Mouse (Mus musculus): ENCODE results near the gene Cnbd2. TPM values are rescaled to one million over a fixed set of nuclear protein-coding genes. Genes with fewer than 3 reads are reported as not detected.
"Not testable (repeated sequence)": the region's sequence is repeated elsewhere in the genome, so short reads cannot be mapped to it uniquely, and the experiment has no call there.

Cnbd2 gene
- polyA plus RNA-seq, 1 experiment from 2014 or later = 4.5 TPM

DNA sequence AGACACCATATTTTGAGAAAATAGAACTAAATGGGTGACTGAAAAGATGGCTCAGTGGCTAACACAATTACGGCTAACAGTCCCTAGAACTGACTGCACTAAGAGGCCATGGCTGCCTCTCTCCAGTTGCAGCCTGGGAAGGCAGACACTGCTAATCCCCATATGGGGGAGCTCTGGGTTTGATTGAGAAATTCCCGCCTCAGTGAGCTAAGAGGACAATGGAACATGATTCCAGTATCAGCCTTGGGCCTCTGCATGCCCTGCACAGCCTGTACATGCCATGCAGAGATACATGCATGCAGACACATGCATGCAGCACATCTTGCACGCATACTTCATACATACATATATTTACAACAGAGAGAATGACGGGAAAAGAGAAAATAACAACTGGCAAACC is 69.3 kb downstream of the Cnbd2 start:
- DNase-seq (ENCODE audit: low spot score) (no peak), ATAC-seq (replicated peaks; ENCODE audit: low FRiP score) (no peak)
- Histone ChIP-seq H3K9ac (ENCODE audit: low read length) (no peak overlapping the region), H3K36me3 (ENCODE audit: control insufficient read depth, insufficient read depth, low read length) (no peaks in the 10 kb centered on the region), H3K4me2 (ENCODE audit: low read depth, low read length, severe bottlenecking) (no peak overlapping the region), H3K9me3 (ENCODE audit: control insufficient read depth, low read length) (no peaks in the 10 kb centered on the region), H3K4me3 (ENCODE audit: low read depth, low read length) (no peak overlapping the region), H3K4me1 (replicated peaks; ENCODE audit: control insufficient read depth, insufficient read depth, low read length) (no peaks in the 10 kb centered on the region), H3K27me3 (ENCODE audit: control insufficient read depth, insufficient read depth, low read length) (no peaks in the 10 kb centered on the region), H3K27ac (ENCODE audit: low read depth, low read length) (no peak overlapping the region)
- 61% methylated on average over 4 of the region's 4 CpGs for WGBS

DNA sequence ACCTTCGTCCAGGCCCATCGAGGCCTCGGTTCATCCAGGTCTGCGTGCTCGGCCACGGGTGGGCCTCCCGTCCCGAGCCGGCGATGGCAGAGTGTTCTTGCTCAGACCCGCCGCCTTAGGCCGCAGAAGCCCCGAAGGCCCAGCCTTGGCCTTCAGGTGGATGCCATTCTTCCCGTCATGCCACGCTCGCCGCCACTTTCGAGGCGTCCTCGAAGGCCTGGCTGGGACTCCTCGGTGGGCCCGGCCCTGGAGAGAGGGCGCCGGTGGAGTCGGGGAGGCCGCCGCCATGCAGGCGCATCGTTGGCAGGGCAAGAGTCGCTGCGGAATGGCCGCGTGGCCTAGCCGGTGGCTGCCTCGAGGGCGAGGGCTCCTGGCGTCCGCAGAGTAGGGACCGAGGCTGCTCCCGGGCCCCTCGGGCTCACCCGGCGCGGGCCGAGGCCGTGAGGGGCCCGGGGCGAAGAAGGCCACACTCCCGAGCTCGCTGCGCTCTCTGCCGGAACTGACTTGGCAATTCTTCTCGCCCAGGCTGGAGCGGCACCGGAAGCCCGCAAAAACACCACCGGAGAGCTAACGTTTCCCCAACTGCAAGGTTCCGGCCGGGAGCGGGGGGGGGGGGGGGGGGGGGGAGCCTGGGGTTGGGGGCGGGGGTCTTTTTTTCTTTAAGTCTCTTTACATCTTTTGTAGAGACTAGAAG is 80.5 kb downstream of the Cnbd2 start:
- not testable (repeated sequence) for H3K27me3 ChIP-seq (ENCODE audit: control insufficient read depth, insufficient read depth, low read length); H3K27ac ChIP-seq (ENCODE audit: low read depth, low read length); H3K4me1 ChIP-seq (replicated peaks; ENCODE audit: control insufficient read depth, insufficient read depth, low read length); H3K9me3 ChIP-seq (ENCODE audit: control insufficient read depth, low read length); H3K36me3 ChIP-seq (ENCODE audit: control insufficient read depth, insufficient read depth, low read length)
- ATAC-seq (replicated peaks; ENCODE audit: low FRiP score) = peak; percentile 80
- peak overlapping the region; percentile 47 for H3K9ac ChIP-seq (ENCODE audit: low read length)
- peak; percentile 87 for DNase-seq (ENCODE audit: low spot score)
- H3K4me2 ChIP-seq (ENCODE audit: low read depth, low read length, severe bottlenecking) = peak overlapping the region; percentile 42
- H3K4me3 ChIP-seq (ENCODE audit: low read depth, low read length) = peak overlapping the region; percentile 33
- WGBS = 0% methylated on average over 6 of the region's 63 CpGs

DNA sequence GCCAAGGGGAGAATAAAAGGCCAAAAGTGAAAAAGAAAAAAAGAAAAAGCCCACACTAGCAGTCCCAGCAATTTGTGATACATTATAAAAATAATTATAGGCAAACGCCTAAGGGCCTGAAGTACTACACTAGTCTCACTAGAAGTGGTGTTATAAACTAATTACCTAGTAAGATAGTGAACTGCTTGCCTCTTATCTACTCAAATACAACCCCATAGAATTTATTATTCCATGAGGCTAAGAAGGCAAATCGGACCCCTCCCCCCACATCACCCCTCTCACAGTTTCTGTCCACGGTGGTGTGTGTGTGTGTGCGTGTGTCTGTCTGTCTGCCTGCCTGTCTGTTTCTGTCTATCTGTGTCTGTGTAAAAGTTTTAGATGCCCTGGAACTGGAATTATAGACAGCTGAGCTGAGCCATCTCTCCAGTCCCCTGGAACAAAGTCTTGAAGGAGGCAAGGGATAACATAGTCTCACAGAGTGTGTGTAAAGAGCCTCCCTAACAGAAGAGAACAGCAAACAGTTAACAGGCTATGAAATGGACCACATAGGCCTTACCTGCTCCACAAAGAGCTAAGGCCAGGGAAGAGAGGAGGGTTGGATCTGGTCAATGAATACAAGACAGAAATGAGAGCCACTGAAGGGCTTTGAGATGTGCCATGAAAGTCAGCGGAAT is 81.2 kb downstream of the Cnbd2 start:
- peak overlapping the region; percentile 33 for H3K4me3 ChIP-seq (ENCODE audit: low read depth, low read length)
- 64% methylated on average over 5 of the region's 5 CpGs for WGBS
- H3K9ac ChIP-seq (ENCODE audit: low read length) = peak overlapping the region; percentile 10; the same call in 1 of the 2 replicates
- no peaks in the 10 kb centered on the region for H3K36me3 ChIP-seq (ENCODE audit: control insufficient read depth, insufficient read depth, low read length)
- H3K9me3 ChIP-seq (ENCODE audit: control insufficient read depth, low read length) = no peaks in the 10 kb centered on the region
- no peaks in the 10 kb centered on the region for H3K4me1 ChIP-seq (replicated peaks; ENCODE audit: control insufficient read depth, insufficient read depth, low read length)
- DNase-seq (ENCODE audit: low spot score) (no peak), ATAC-seq (replicated peaks; ENCODE audit: low FRiP score) (peak; percentile 33)
- H3K27me3 ChIP-seq (ENCODE audit: control insufficient read depth, insufficient read depth, low read length) = no peaks in the 10 kb centered on the region
- no peak overlapping the region for H3K27ac ChIP-seq (ENCODE audit: low read depth, low read length)
- H3K4me2 ChIP-seq (ENCODE audit: low read depth, low read length, severe bottlenecking) = peak overlapping the region; percentile 42

DNA sequence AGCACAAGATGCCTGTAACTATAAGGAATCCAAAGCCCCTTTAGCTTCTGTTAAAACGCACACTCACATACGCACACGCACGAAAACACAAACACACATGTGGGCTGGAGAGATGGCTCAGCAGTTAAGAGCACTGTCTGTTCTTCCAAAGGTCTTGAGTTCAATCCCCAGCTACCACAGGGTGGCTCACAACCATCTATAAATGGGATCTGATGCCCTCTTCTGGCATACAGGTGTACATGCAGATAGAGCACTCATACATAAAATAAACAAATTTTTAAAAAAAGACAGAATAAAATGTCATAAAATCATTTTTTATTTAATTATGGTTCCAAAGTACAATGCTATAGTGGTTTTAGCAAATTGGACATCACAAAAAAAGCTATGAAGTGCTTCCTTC is 82.2 kb downstream of the Cnbd2 start:
- DNase-seq (ENCODE audit: low spot score) = no peak
- H3K4me1 ChIP-seq (replicated peaks; ENCODE audit: control insufficient read depth, insufficient read depth, low read length) = no peaks in the 10 kb centered on the region
- 96% methylated on average over 4 of the region's 4 CpGs for WGBS
- H3K9ac ChIP-seq (ENCODE audit: low read length) = no peak overlapping the region
- H3K4me3 ChIP-seq (ENCODE audit: low read depth, low read length) = no peak overlapping the region
- H3K4me2 ChIP-seq (ENCODE audit: low read depth, low read length, severe bottlenecking) = no peak overlapping the region
- H3K27ac ChIP-seq (ENCODE audit: low read depth, low read length) = no peak overlapping the region
- H3K27me3 ChIP-seq (ENCODE audit: control insufficient read depth, insufficient read depth, low read length) = no peaks in the 10 kb centered on the region
- H3K9me3 ChIP-seq (ENCODE audit: control insufficient read depth, low read length) = no peaks in the 10 kb centered on the region
- no peak for ATAC-seq (replicated peaks; ENCODE audit: low FRiP score)
- no peaks in the 10 kb centered on the region for H3K36me3 ChIP-seq (ENCODE audit: control insufficient read depth, insufficient read depth, low read length)

GRCm38 (mm10) chr2:156396096-156396495 is 84.0 kb downstream of the Cnbd2 start:
- no peak for ATAC-seq (replicated peaks; ENCODE audit: low FRiP score)
- Histone ChIP-seq H3K9ac (ENCODE audit: low read length) (no peak overlapping the region), H3K4me2 (ENCODE audit: low read depth, low read length, severe bottlenecking) (no peak overlapping the region), H3K36me3 (ENCODE audit: control insufficient read depth, insufficient read depth, low read length) (no peaks in the 10 kb centered on the region), H3K4me3 (ENCODE audit: low read depth, low read length) (no peak overlapping the region), H3K27me3 (ENCODE audit: control insufficient read depth, insufficient read depth, low read length) (no peaks in the 10 kb centered on the region), H3K27ac (ENCODE audit: low read depth, low read length) (no peak overlapping the region), H3K4me1 (replicated peaks; ENCODE audit: control insufficient read depth, insufficient read depth, low read length) (peaks cover 4% of the 10 kb centered on the region; the same call in 1 of the 2 replicates), H3K9me3 (ENCODE audit: control insufficient read depth, low read length) (no peaks in the 10 kb centered on the region)
- no peak for DNase-seq (ENCODE audit: low spot score)
- WGBS = 96% methylated on average over 2 of the region's 2 CpGs

DNA sequence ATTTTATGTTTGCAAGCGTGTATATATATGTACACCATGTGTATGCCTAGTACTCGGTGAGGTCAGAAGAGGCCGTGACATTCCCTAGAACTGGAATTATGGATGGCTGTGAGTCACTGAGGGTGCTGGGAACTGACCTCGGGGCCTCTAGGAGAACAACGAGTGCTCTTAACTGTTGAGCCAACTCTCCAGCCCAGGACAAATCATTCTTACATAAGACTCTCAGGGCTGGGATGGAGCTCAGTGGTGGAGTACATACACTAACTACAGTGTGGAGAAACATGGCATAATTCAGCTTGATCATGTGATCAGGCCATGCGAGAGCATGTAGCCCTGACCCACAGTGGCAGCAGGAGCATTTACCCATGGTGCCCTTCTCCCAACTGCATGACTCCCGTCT is 85.9 kb downstream of the Cnbd2 start:
- Histone ChIP-seq H3K27me3 (ENCODE audit: control insufficient read depth, insufficient read depth, low read length) (no peaks in the 10 kb centered on the region), H3K4me3 (ENCODE audit: low read depth, low read length) (no peak overlapping the region), H3K36me3 (ENCODE audit: control insufficient read depth, insufficient read depth, low read length) (no peaks in the 10 kb centered on the region), H3K9ac (ENCODE audit: low read length) (no peak overlapping the region), H3K9me3 (ENCODE audit: control insufficient read depth, low read length) (no peaks in the 10 kb centered on the region), H3K4me1 (replicated peaks; ENCODE audit: control insufficient read depth, insufficient read depth, low read length) (peaks cover 5% of the 10 kb centered on the region; the same call in 1 of the 2 replicates), H3K4me2 (ENCODE audit: low read depth, low read length, severe bottlenecking) (no peak overlapping the region), H3K27ac (ENCODE audit: low read depth, low read length) (no peak overlapping the region)
- no peak for DNase-seq (ENCODE audit: low spot score)
- ATAC-seq (replicated peaks; ENCODE audit: low FRiP score) = no peak
- WGBS = 87% methylated on average over 7 of the region's 7 CpGs

DNA sequence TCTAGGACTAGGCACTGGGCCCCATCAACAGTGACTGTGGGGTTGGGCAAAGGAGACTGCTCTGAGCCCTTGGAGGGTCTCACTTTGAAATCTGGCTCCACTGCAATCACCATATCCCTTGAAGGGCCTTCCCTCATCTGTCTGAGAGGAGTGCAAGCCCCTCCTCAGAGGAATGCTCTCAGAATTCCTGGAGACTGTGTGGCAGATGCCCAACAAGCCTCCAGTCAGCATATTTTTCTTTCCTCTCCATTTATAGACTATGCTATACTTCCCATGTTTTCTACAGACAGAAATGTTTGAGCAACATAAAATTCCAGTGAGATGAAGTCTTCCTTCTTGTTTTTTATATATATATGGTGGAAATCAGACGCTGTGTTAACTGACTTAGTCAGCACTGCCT is 87.4 kb downstream of the Cnbd2 start:
- H3K9ac ChIP-seq (ENCODE audit: low read length) = no peak overlapping the region
- no peak overlapping the region for H3K27ac ChIP-seq (ENCODE audit: low read depth, low read length)
- H3K27me3 ChIP-seq (ENCODE audit: control insufficient read depth, insufficient read depth, low read length) = no peaks in the 10 kb centered on the region
- no peaks in the 10 kb centered on the region for H3K9me3 ChIP-seq (ENCODE audit: control insufficient read depth, low read length)
- 82% methylated on average over 1 of the region's 1 CpGs for WGBS
- H3K4me1 ChIP-seq (replicated peaks; ENCODE audit: control insufficient read depth, insufficient read depth, low read length) = peaks cover 5% of the 10 kb centered on the region; the same call in 1 of the 2 replicates
- ATAC-seq (replicated peaks; ENCODE audit: low FRiP score) (no peak), DNase-seq (ENCODE audit: low spot score) (no peak)
- H3K4me2 ChIP-seq (ENCODE audit: low read depth, low read length, severe bottlenecking) = no peak overlapping the region
- H3K4me3 ChIP-seq (ENCODE audit: low read depth, low read length) = no peak overlapping the region
- no peaks in the 10 kb centered on the region for H3K36me3 ChIP-seq (ENCODE audit: control insufficient read depth, insufficient read depth, low read length)

GRCm38 (mm10) chr2:156401331-156401730 is 89.2 kb downstream of the Cnbd2 start:
- ATAC-seq (replicated peaks; ENCODE audit: low FRiP score) = peak; percentile 88
- 0 out of 2 replicates have a peak overlapping the region, but pooled peaks have one; percentile 28 for H3K9ac ChIP-seq (ENCODE audit: low read length)
- 2% methylated on average over 9 of the region's 9 CpGs for WGBS

More at GRCm38 (mm10) chr2:156401331-156401730, 89.2 kb downstream of the Cnbd2 start:
- H3K4me2 ChIP-seq (ENCODE audit: low read depth, low read length, severe bottlenecking) = peak overlapping the region; percentile 36; the same call in 1 of the 2 replicates
- no peak overlapping the region; the same call in 1 of the 2 replicates for H3K4me3 ChIP-seq (ENCODE audit: low read depth, low read length)
- no peak overlapping the region for H3K27ac ChIP-seq (ENCODE audit: low read depth, low read length)
- H3K36me3 ChIP-seq (ENCODE audit: control insufficient read depth, insufficient read depth, low read length) = no peaks in the 10 kb centered on the region
- H3K27me3 ChIP-seq (ENCODE audit: control insufficient read depth, insufficient read depth, low read length) = no peaks in the 10 kb centered on the region
- DNase-seq (ENCODE audit: low spot score) = peak; percentile 88
- no peaks in the 10 kb centered on the region for H3K9me3 ChIP-seq (ENCODE audit: control insufficient read depth, low read length)
- peaks cover 5% of the 10 kb centered on the region; the same call in 1 of the 2 replicates for H3K4me1 ChIP-seq (replicated peaks; ENCODE audit: control insufficient read depth, insufficient read depth, low read length)
